Mouse (Mus musculus): ENCODE data around the gene Slfn14. TPM values are rescaled to one million over a fixed set of nuclear protein-coding genes. Genes with fewer than 3 reads are reported as not detected.
"Not testable (repeated sequence)": the region's sequence is repeated elsewhere in the genome, so short reads cannot be mapped to it uniquely, and the experiment has no call there.

Gene Slfn14
- under 1 TPM; 0.14 to 0.20 TPM for total RNA-seq (2021)

DNA sequence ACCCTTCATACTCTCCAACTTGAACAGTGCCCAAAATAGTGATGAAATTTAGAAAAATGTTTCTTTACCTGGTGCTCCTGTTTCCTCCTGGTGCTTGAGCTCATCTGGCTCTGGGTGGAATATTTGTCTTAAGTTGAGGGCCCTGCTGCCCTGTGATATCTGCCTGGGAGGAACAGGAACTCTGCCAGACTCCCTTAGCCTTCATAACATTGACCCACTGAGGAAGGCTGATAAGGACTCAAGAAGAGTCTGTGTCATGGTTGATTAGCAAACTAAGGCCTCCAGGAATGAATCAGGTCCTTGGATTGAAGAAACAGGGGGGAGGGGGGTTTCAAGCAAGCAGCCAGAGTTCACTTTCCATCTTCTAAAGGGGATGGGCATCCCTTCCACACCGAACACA lies at the start of gene Slfn14:
Gene Slfn14 (minus strand): TSS at position 161 of the 400 bp plus-strand sequence.
- DNase-seq = no peak

DNA sequence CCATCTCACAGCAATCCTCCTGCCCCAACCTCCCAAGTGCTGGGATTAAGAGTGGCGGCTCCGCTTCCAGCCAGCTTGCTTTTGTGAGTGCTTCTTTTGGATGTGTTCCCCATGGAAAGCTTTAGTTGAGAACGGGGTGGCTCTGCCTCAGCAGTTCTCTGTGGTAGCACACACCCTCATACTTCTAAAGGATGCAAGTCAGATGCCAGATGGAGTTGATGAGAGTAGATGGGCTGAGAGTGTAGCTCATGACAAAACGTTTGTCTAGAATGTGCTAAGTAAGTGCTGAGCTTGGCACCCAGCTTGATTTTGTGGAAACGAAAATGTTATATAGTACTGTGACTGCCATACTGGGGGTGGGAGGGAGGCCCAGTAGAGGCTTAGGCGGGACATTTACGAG lies 49.3 kb upstream of the Slfn14 start:
- DNase-seq = no peak

DNA sequence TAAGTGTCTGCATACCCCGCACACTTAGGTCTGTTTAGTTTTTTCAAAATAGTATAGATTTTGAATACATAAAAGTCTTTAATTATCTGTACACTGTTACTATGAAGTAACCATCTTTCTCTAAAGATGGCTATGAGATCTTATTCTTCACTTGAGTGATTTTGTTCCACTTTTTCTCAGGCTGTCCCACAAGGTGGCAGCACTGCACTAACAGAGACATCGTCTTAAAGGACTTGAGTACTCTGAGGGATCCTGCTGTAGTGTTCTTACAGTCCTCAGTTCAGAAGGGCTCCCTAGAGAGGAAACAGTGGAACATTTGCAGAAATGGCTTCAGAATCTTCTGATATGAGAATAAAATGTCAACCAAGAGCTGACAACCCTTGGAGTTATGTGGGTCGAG lies 40.9 kb upstream of the Slfn14 start:
- peak; percentile 60 for DNase-seq

DNA sequence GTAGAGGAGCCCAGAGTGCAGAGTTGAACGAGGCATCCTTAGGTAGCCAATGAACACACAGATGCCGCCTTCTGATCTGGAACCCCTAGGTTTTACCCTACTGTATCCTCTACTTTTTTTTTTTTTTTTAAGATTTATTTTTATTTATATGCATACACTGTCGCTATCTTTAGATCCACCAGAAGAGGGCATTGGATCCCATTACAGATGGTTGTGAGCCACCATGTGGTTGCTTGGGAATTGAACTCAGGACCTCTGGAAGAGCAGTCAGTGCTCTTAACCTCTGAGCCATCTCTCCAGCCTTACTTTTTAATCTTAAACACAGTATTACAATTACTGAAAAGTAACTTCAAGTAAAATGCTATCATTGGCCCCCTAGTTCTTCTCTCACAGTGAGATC lies 40.2 kb upstream of the Slfn14 start:
- DNase-seq = not testable (repeated sequence)

DNA sequence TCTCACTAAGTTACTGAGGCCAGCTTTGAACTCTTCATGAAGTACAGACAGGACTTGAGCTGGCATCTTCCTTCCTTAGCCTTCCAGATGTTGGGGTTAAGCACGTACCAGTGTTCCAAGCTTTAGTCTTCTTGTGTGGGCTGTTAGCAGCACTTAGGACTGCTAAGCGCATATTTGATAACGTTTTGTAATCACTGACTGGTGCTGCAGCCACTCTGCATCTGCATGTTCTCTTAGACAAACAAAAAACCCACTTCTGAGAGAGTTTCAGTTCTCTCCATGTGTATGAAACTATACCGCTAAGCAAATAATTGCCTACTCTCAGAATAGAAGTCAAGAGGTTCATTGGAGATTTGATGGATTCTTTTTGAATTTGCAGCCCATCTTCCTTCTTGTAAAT lies 32.5 kb upstream of the Slfn14 start:
- no peak for DNase-seq

DNA sequence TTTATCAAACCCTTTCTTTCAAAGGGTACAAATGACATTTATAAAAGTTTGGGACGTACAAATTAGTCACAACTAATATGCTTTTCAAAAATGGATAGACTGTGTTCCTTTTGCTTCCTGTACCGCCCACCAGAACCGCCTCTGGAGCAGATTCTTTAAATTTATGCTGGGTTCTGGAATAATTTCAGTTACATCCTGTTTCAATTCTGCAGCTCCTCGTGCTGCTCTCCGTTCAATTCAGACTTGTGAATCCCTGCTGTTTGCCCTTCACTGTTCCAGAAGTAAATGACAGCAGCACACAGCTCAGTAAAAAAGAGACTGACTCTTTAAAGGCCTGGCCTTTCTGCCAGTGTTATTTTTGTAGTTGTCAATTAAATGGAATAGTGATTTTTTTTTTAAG lies 25.9 kb upstream of the Slfn14 start:
- DNase-seq = no peak

DNA sequence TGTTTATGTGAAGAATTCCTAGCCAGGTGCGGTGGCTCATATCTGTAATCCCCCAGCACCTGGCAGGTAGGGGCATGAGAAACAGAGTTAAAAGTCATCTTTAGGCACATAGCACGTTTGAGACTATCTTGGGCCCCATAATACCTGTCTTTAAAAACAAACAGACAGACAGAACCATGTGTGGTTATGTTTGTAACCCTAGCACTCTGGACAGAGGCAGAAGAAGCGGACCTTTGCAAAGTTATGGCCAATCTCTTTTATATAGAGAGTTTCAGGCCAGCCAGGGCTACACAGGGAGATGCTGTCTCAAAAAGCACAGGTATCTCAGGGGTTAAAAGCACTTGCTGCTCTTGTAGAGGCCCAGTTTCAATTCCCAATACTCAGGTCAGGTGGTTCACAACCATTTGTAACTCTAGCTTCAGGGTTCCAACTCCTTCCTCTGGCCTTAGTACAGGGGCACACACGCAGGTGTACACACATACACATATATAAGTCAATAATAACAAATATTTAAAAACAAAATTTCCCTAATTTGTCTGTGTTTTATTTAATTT lies 20.3 kb upstream of the Slfn14 start:
- no peak for DNase-seq

DNA sequence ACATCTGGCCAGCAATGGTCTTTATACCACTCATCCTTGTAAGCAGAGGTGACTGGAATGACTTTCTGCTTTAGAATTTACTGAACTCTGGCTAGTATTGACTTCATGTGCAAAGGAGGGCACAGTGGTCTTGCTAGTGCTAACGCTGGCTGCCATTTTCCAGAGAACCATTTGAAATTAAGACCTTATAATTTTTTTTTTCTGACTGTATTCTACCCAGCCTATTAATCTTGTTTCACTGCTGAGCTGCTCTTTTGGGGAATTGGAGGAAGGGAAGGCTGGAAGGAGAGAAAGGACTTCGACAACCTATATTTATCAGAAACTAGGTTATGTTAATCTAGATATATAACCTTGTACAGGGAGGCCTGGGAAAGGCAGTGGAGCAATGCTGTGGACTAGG lies 18.0 kb upstream of the Slfn14 start:
- DNase-seq = no peak

DNA sequence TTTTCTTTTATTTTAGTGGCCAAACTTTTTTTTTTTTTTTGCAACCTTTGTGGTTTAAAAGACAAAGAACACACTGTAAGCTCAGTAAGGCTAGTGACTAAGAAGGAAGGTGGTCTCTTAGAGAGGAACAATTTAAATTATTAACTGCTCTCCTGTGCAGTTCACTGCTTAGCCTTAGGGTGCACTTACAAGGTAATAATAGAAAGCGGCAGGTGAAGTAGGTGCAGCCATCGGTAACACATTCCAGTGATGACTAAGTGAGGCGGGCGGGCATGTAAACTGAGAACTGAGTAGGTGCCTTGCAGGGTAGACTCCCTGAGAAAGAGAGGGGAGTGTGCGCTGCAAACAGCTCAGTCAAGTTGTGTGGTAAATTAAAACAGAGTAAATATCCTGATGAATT lies 17.2 kb upstream of the Slfn14 start:
- DNase-seq = no peak

DNA sequence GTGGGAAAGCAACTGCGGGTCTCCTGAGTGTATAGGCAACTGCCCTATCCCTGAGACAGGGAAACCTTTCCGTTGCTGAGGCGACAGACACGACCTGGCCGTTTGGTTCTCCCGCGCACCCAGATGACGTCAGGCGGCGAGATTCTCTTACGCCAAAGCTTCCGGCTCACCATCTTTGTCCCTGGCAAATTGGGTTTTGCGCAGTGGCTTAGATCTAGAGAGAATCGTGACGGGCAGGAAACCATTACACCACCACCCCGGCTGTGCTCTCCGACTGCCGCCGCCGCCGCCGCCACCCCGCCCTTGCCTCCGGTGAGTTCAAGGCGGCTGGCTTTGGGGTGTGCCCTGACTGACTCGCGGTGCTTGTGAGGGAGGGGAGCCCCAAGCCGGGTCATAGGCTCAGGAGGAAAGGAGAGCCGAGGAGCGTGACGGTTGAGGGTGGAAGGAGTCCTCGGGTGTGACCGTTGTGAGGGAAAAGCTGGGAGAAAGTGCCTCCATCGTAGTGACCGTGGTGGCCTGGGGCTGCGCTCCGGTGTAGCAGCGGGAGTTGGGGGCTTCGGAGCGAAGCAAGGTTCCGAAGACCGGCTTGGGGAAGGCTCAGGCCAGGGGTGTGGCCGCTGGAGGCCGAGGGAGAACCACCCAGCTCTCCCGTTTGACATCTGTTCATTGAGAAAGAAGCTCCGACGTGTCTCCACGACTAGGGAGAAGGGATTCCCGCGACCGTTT lies 16.2 kb upstream of the Slfn14 start, which contains the start of gene Pex12:
Gene Pex12 (minus strand): TSS at position 61 of the 726 bp plus-strand sequence.
- DNase-seq = peak; percentile 96

DNA sequence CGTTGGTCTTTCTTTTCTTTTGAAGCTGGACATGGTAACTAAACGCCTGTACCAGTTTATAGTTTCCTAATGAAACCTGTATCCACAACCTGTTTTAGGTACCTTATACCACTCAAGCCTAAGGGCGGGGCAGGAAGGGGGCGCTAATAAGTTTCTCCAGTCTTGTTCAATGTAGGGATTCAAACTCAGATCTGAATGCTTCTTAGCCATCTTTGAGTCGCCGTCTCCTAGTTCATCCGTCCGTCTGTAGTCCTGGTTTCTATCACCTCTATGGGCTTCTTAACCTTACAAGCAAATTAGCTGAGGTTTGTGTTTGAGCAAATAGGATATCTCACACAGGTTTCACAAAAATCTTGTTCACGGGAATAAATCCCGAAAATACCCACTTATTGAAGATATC lies 15.6 kb upstream of the Slfn14 start:
- DNase-seq = no peak

DNA sequence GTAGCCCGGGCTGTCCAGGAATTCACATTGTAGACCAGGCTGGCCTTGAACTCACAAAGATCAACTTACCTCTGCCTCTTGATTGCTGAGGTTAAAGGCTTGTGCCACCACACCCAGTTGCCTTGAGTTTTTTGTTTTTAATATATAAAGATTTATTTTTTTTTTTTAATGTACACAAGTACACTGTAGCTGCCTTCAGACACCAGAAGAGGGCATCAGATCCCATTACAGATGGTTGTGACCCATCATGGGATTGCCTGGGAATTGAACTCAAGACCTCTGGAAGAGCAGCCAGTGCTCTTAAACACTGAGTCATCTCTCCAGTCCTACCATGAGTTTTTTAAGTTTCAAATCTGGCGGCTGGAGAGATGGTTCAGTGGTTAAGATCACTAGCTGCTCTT lies 14.9 kb upstream of the Slfn14 start:
- no peak for DNase-seq

DNA sequence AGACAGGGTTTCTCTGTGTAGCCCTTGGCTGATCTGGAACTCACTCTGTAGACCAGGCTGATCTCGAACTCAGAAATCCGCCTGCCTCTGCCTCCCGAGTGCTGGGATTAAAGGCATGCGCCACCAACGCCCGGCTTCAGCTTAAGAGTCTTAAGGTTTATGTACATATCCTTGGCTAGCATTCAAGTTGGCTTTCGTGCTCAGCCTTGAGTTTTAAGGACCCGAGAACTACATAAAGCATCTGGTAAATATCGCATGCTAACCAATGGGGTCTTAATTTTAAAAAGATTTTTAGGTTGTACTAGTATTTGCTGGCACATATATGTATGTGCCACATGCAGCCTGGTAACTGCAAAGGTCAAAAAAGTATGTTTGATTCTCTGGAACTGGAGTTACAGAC lies 13.2 kb upstream of the Slfn14 start:
- no peak for DNase-seq

DNA sequence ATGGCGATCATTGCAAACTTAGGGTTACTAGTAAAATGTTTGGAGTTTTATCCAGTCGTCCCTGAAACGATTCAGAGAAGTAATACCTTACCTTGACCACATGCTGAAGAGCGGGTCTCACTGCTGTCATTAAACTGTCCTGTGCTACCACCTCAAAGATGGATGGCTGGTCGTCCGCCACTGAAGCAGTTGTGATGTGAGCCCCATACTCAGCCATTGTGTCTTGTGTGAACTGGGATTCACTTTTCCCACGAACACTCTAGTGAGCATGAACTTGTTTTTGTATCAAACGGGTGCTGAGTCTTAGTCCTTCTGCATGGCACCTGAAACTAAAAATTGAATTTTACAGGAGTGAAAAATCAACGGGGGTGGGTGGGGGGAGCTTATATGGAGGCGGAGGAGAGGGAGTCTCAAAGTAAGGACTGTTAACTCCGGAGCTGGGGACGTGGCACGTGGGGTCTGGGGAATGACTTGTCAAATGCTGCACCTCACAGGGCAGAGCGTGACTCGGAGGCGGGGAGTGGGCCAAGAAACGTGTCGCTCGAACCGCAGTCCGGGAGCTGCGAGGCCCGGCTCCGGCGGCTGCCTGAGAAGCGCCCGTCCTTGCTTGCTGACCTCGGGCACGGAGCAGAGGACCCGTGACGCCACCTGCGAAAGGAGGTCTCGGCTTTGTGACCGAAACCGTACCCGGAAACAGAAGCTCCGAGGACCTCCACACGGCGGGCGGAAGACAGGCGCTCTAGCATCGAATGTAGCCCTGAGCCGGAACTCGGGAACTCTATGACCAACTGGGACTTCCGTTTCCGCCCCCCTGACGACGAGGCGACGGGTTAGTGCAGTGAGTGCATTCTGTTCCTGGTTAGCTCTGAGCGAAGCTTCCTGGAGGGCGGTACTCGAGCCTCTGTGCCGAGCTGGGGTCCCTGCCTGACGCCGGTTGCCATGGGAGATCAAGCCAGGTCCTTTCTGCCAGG lies 12.0 kb upstream of the Slfn14 start, which contains the start of gene Ap2b1:
Gene Ap2b1 (plus strand): TSS at position 800 of the 971 bp plus-strand sequence.
- peak; percentile 92 for DNase-seq

DNA sequence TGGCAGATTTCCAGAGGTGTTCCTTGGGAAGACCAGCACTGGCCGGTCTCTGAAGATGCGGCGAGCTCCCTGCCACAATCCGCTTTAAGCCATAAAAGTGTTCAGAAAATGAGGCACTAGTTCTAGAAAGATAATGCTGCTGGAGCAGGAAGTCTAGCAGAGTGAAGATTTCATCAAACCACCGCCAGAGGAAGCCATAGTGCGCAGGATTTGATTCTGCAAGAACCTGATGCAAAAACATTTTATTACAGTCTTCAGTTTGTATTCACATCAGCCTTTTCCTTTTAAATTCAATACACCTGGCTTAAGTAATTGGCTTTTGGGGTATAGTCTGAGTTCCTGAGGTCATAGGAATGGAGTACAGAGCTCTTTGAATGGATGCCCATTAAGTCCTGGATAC lies 11.3 kb upstream of the Slfn14 start:
- DNase-seq = no peak

DNA sequence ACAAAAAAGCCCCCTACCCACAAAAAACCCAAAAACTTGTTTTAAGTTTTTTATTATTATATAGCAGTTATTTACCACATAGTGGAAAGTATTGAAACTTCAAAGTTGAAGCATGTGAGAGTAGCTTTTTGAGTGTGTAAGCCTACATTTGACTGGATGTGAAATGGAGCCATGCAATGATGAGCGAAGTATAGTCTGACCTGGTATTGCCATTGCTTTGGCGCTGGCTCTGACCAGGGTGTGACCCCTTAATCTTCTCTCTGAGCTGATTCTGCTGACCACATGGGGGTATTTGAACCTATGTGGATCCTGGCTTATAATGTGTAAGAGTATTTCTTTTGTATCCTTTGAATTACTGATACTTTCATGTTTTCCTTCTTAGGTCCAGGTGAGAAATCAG lies 7.6 kb upstream of the Slfn14 start:
- DNase-seq = no peak

DNA sequence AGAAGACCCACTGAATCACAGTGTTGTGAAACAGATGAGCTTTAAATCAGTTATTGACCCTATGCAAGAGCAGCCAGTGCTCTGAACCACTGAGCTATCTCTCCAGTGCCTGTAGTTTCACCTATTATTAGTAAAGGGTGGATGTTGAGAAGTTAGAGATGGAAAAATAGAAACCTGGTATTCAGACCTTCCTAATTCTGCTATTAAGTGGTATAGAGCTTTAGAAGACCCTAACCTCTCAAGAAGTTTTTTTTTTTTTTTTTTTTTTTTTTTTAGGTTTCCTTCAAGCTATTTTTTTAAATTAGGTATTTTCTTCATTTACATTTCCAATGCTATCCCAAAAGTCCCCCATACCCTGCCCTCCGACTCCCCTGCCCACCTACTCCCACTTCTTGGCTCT lies 6.7 kb upstream of the Slfn14 start:
- DNase-seq = no peak

DNA sequence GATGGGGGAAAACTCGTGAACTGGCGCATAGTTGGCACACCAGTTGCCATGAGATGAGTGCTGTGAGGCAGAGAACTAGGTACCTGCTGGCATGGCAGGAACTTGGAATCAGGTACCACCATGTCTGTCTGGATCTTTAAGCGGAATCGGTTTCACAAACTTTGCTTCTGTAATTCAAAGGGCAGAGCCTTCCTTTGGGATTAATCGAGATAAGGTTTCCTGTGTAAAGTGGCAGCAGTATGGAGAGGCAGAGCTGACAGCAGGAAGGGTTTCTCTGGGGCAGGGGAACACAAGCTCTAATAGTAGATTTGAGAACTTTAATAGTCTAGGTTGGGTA lies 5.7 kb upstream of the Slfn14 start:
- no peak for DNase-seq

DNA sequence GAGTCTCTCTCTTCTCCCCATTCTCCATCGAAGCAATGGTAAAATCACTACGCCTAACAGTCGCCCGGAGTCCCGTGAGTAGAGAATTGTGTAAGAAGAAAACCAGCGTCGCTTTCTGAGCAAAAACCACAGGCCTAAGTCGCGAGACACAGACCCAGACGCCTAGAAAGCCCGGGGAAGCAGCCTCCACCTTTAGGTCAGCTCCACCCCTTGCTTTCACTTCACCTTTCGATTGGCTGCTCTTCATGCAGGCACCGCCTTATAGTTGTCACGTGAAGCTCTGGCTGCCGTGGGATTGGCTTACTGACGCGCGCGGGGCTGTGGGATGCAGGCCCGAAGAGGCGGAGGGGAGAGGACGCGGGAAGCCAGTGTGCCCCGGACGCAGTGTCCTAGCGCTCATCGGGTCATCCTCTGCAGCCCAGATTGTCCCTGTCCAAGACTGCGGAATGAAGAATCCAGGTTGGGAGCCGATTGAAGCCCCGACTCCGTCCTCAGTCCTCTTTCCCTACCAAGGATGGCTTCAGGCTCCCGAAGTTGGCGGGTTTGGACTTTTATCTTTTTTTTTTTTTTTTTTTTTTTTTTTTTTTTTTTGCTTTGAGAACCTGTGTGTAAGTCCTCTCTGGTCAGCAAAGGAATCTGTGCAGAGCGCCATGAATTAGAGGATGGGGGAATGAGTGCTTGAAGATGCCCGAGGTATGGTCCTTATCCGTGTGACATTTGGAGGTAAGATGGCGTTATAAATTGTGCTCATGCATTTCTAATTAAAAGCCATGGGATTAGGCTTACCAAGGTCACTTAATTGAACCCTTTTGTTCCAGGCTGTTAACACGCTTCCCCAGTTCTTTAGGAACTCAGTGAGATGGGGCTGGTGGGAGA lies 5.1 kb upstream of the Slfn14 start:
- peak; percentile 95 for DNase-seq

DNA sequence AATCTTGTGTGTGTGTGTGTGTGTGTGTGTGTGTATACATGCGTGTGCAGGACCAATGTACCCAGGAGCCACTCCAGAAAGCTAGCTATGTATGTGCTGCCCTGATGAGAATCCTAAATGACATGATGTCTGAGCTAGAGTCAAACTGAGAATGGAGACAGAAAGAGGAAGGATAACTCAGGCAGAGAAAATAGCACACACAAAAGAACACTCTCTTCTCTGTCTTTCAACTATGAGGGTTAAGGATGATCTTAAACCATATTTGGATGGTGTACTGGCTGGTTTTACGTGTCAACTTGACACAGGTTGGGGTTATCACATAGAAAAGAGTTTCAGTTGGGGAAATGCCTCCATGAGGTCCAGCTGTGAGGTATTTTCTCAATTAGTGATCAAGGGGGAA lies 3.1 kb upstream of the Slfn14 start:
- no peak for DNase-seq

DNA sequence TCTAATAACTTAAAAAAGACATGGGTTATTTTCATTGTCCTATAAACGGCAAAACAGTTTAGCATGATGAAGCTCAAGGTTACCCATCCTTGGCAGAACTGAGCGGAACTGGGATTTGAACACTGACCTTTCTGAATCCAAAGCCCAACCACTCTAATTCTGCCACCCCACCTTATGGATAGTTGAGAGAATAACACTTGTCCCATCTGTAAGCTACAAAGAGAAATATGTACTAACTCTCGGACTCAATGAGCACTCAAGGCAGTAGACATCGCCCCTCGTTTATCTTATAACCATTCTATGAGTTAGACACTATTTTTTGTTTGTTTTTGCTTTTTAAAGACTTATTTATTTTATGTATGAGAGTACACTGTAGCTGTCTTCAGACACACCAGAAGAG lies 2.5 kb upstream of the Slfn14 start:
- no peak for DNase-seq

DNA sequence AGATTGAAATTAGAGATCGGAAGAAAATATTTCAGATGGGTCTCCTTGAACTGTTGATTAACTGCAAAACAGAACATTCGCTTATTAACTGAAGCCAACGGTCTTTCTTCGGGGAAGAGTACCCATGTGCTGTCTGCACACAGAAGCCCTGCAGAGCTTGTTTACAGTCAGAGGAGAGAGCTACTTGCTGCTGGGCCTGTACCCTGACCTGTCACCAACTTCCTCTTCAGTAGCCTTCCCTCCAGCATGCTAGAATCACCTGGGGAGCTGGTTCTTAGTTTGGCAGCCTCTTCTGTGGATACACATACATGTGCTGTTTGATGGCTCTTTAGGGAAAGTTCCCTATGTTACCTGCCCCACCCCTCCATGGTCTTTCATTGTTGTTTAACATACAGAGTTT lies 899 bp downstream of the Slfn14 start:
- DNase-seq = no peak
